Mouse (Mus musculus) spleen, embryonic (tissue): ENCODE data around the gene Cyfip2.

Source experiments
- CTCF ChIA-PET: fragments of 350-600 bp; sonication (Branson Sonifier 250); formaldehyde crosslinking; loops from one replicate; lab custom pipeline; 2022; lab: Charles Lee

Gene Cyfip2

GRCm38 (mm10) chr11:46309111-46309741, 3.4 kb downstream of the Cyfip2 start:
- CTCF ChIA-PET = no interaction called here

- CTCF ChIA-PET = no interaction called here
Measured at GRCm38 (mm10) chr11:46308271-46308974, 4.2 kb downstream of the Cyfip2 start.

GRCm38 (mm10) chr11:46307768-46308167, 4.9 kb downstream of the Cyfip2 start:
- CTCF ChIA-PET = interaction anchor here (1.6 kb wide), 1 partner anchor 11 kb away, joined by 3 read pairs; no protein-coding TSS in a partner anchor

GRCm38 (mm10) chr11:46306776-46307175, 5.9 kb downstream of the Cyfip2 start:
- CTCF ChIA-PET = interaction anchor here (0.6 to 1.6 kb wide), 2 partner anchors 12 to 1360 kb away, joined by 3 to 5 read pairs; no protein-coding TSS in a partner anchor

GRCm38 (mm10) chr11:46305881-46306520, 6.7 kb downstream of the Cyfip2 start:
- CTCF ChIA-PET = interaction anchor here (0.6 to 1.6 kb wide), 6 partner anchors 9 to 1360 kb away, joined by 3 to 5 read pairs (median 4); no protein-coding TSS in a partner anchor

GRCm38 (mm10) chr11:46304864-46305710, 7.6 kb downstream of the Cyfip2 start:
- CTCF ChIA-PET = interaction anchor here (0.5 to 1.5 kb wide), 5 partner anchors 9 to 77 kb away, joined by 4 to 8 read pairs (median 5); no protein-coding TSS in a partner anchor

GRCm38 (mm10) chr11:46304093-46304492, 8.6 kb downstream of the Cyfip2 start:
- CTCF ChIA-PET = no interaction called here

GRCm38 (mm10) chr11:46302471-46302870, 10.2 kb downstream of the Cyfip2 start:
- CTCF ChIA-PET = interaction anchor here (0.7 kb wide), 1 partner anchor 1761 kb away, joined by 11 read pairs; no protein-coding TSS in a partner anchor

- CTCF ChIA-PET = interaction anchor here (0.7 kb wide), 1 partner anchor 12 kb away, joined by 3 read pairs; no protein-coding TSS in a partner anchor
Measured at GRCm38 (mm10) chr11:46301579-46302248, 10.9 kb downstream of the Cyfip2 start.

GRCm38 (mm10) chr11:46299901-46300300, 12.8 kb downstream of the Cyfip2 start:
- CTCF ChIA-PET = interaction anchor here (0.7 kb wide), 1 partner anchor 25 kb away, joined by 3 read pairs; no protein-coding TSS in a partner anchor

- CTCF ChIA-PET = interaction anchor here (0.7 to 0.8 kb wide), 2 partner anchors 12 to 24 kb away, joined by 3 to 4 read pairs; no protein-coding TSS in a partner anchor
Measured at GRCm38 (mm10) chr11:46298889-46299785, 13.5 kb downstream of the Cyfip2 start.

- CTCF ChIA-PET = no interaction called here
Measured at GRCm38 (mm10) chr11:46294390-46294789, 18.3 kb downstream of the Cyfip2 start.

- CTCF ChIA-PET = no interaction called here
Measured at GRCm38 (mm10) chr11:46293491-46293890, 19.2 kb downstream of the Cyfip2 start.

- CTCF ChIA-PET = interaction anchor here (0.7 kb wide), 1 partner anchor 23 kb away, joined by 3 read pairs; no protein-coding TSS in a partner anchor
Measured at GRCm38 (mm10) chr11:46290988-46291405, 21.7 kb downstream of the Cyfip2 start.

GRCm38 (mm10) chr11:46289561-46289960, 23.1 kb downstream of the Cyfip2 start:
- CTCF ChIA-PET = interaction anchor here (1.1 kb wide), 1 partner anchor 21 kb away, joined by 7 read pairs; no protein-coding TSS in a partner anchor

- CTCF ChIA-PET = interaction anchor here (1.1 kb wide), 1 partner anchor 22 kb away, joined by 7 read pairs; no protein-coding TSS in a partner anchor
Measured at GRCm38 (mm10) chr11:46289022-46289421, 23.6 kb downstream of the Cyfip2 start.

GRCm38 (mm10) chr11:46288091-46288490, 24.6 kb downstream of the Cyfip2 start:
- CTCF ChIA-PET = interaction anchor here (1.2 kb wide), 1 partner anchor 50 kb away, joined by 4 read pairs; no protein-coding TSS in a partner anchor

GRCm38 (mm10) chr11:46286803-46287202, 25.9 kb downstream of the Cyfip2 start:
- CTCF ChIA-PET = interaction anchor here (1.2 kb wide), 1 partner anchor 49 kb away, joined by 4 read pairs; no protein-coding TSS in a partner anchor

- CTCF ChIA-PET = interaction anchor here (0.6 to 1.5 kb wide), 2 partner anchors 10 to 59 kb away, joined by 3 to 6 read pairs; no protein-coding TSS in a partner anchor
Measured at GRCm38 (mm10) chr11:46283800-46284199, 28.9 kb downstream of the Cyfip2 start.
